Comparison of ENCODE assay signal across 11 mouse cellular contexts in the genomic region with DNA sequence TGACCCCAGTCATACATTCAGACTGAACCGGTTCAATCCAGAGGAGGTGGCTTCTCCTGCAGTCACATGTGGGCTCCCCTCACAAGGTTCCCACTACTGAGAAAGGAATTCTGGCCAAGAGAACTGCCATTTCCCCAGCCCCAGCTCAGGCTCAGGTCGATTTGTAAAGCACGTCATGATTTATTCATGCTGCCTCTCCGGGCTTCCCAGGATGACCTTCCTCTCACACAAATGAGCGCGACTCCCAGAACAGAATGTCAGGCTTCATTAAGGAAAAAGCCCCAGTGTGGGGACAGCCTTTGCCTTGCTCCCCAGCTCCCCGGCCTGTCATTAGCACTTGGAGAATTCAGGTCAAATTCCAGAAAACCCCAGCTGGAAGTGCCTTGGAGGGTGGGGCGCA.
A peak's percentile ranks its signal among the peaks of the same experiment; 100 is the strongest.
DNase-seq lines count a peak whose midpoint lies in the region; ATAC-seq and TF ChIP-seq lines count a peak whose summit lies in the region.
"Had no signal": no experiment of that assay in that cellular context is flagged by ENCODE, and none has a peak within 500 bp of the region (broad histone marks: within the 10 kb centered on the region; RNA-seq: fewer than 3 reads in every experiment).

No protein-coding gene starts in this region.

- H3K4me2 ChIP-seq in kidney, embryonic 14.5 days (replicated peaks; ENCODE audit: low read depth, low read length): no peak overlapping the region
- no peak overlapping the region for H3K4me2 ChIP-seq in hindbrain, postnatal 0 days (ENCODE audit: low read depth, low read length)
- no peak overlapping the region for H3K4me2 ChIP-seq in neural tube, embryonic 11.5 days (ENCODE audit: low read depth)
- H3K4me2 ChIP-seq in liver, embryonic 12.5 days: no peak overlapping the region
- H3K4me2 ChIP-seq: embryonic facial prominence, embryonic 12.5 days had no signal

- TF ChIP-seq CTCF in hindbrain, postnatal 0 days (IDR thresholded peaks at IDR 0.05; ENCODE audit: low read depth): no peak

- no peaks in the 10 kb centered on the region for H3K27me3 ChIP-seq in kidney, embryonic 14.5 days (ENCODE audit: control insufficient read depth, insufficient read depth, low read length)
- H3K27me3 ChIP-seq in forebrain, embryonic 10.5 days (ENCODE audit: poor library complexity, severe bottlenecking): no peaks in the 10 kb centered on the region
- H3K27me3 ChIP-seq in hindbrain, postnatal 0 days (ENCODE audit: insufficient read depth, low read length): no peaks in the 10 kb centered on the region
- H3K27me3 ChIP-seq in neural tube, embryonic 11.5 days (ENCODE audit: control insufficient read depth, insufficient read depth, low read length): no peaks in the 10 kb centered on the region
- H3K27me3 ChIP-seq in liver, embryonic 12.5 days (replicated peaks): peaks cover 24% of the 10 kb centered on the region
- peaks cover 30% of the 10 kb centered on the region for H3K27me3 ChIP-seq in heart, embryonic 10.5 days (ENCODE audit: insufficient read depth, poor library complexity, severe bottlenecking)
- H3K27me3 ChIP-seq: embryonic facial prominence, embryonic 12.5 days had no signal

- peak; percentile 26 for DNase-seq in kidney, adult 11 months
- DNase-seq in forebrain, embryonic 10.5 days (ENCODE audit: extremely low spot score, low spot score): no peak
- peak; percentile 62 for DNase-seq in hindbrain, postnatal 0 days (ENCODE audit: low spot score)
- DNase-seq in neural tube, embryonic 11.5 days (ENCODE audit: low spot score): peak; percentile 52
- DNase-seq in heart, postnatal 25 days (ENCODE audit: low spot score): no peak
- DNase-seq in heart, embryonic 10.5 days (ENCODE audit: low spot score): no peak
- DNase-seq: heart, adult 18-20 months had no signal

- ATAC-seq in kidney, embryonic 14.5 days (ENCODE audit: low FRiP score, low TSS enrichment): no peak
- peak; percentile 36 for ATAC-seq in hindbrain, postnatal 0 days
- peak; percentile 50; the same call in 1 of the 2 replicates for ATAC-seq in neural tube, embryonic 11.5 days (ENCODE audit: insufficient read depth, low FRiP score, low TSS enrichment)
- no peak for ATAC-seq in liver, embryonic 12.5 days
- ATAC-seq: intestine, embryonic 16.5 days had no signal

- H3K9me3 ChIP-seq in kidney, embryonic 14.5 days (ENCODE audit: control insufficient read depth, low read length): no peaks in the 10 kb centered on the region
- no peaks in the 10 kb centered on the region for H3K9me3 ChIP-seq in forebrain, embryonic 10.5 days
- H3K9me3 ChIP-seq in hindbrain, postnatal 0 days (ENCODE audit: low read length): no peaks in the 10 kb centered on the region
- H3K9me3 ChIP-seq in neural tube, embryonic 11.5 days (ENCODE audit: control insufficient read depth, low read length): no peaks in the 10 kb centered on the region
- H3K9me3 ChIP-seq in liver, embryonic 12.5 days (replicated peaks): no peaks in the 10 kb centered on the region
- H3K9me3 ChIP-seq in heart, embryonic 10.5 days: no peaks in the 10 kb centered on the region
- H3K9me3 ChIP-seq: embryonic facial prominence, embryonic 12.5 days had no signal

- no peaks in the 10 kb centered on the region for H3K36me3 ChIP-seq in kidney, embryonic 14.5 days (ENCODE audit: control insufficient read depth, insufficient read depth, low read length)
- H3K36me3 ChIP-seq in forebrain, embryonic 10.5 days (replicated peaks): no peaks in the 10 kb centered on the region
- H3K36me3 ChIP-seq in hindbrain, postnatal 0 days (ENCODE audit: insufficient read depth, low read length): no peaks in the 10 kb centered on the region; the same call in 1 of the 2 replicates
- no peaks in the 10 kb centered on the region for H3K36me3 ChIP-seq in neural tube, embryonic 11.5 days (ENCODE audit: control insufficient read depth, insufficient read depth, low read length)
- no peaks in the 10 kb centered on the region for H3K36me3 ChIP-seq in liver, embryonic 12.5 days
- no peaks in the 10 kb centered on the region for H3K36me3 ChIP-seq in heart, embryonic 10.5 days
- H3K36me3 ChIP-seq: embryonic facial prominence, embryonic 12.5 days had no signal

- WGBS in kidney, embryonic 14.5 days: 12% methylated on average over 8 of the region's 8 CpGs
- 27% methylated on average over 8 of the region's 8 CpGs for WGBS in forebrain, embryonic 10.5 days
- 15% methylated on average over 8 of the region's 8 CpGs for WGBS in hindbrain, postnatal 0 days
- WGBS in neural tube, embryonic 11.5 days: 12% methylated on average over 8 of the region's 8 CpGs
- 33% methylated on average over 8 of the region's 8 CpGs for WGBS in liver, embryonic 12.5 days (ENCODE audit: insufficient replicate concordance)
- 28% methylated on average over 8 of the region's 8 CpGs for WGBS in heart, embryonic 10.5 days

- intact Hi-C loops in heart, postnatal 25 days (cut with DNase I): no loop called here

- no peak overlapping the region for H3K4me3 ChIP-seq in kidney, embryonic 14.5 days (ENCODE audit: low read length)
- H3K4me3 ChIP-seq in forebrain, embryonic 10.5 days: no peak overlapping the region
- H3K4me3 ChIP-seq in hindbrain, postnatal 0 days (ENCODE audit: low read length): no peak overlapping the region
- no peak overlapping the region for H3K4me3 ChIP-seq in neural tube, embryonic 11.5 days (ENCODE audit: low read depth, low read length)
- no peak overlapping the region for H3K4me3 ChIP-seq in liver, embryonic 12.5 days
- H3K4me3 ChIP-seq in heart, embryonic 10.5 days: no peak overlapping the region
- H3K4me3 ChIP-seq: embryonic facial prominence, embryonic 12.5 days had no signal

- no peak overlapping the region for H3K9ac ChIP-seq in kidney, embryonic 14.5 days (ENCODE audit: low read depth, low read length)
- H3K9ac ChIP-seq in hindbrain, postnatal 0 days (replicated peaks; ENCODE audit: low read length): no peak overlapping the region
- no peak overlapping the region for H3K9ac ChIP-seq in neural tube, embryonic 11.5 days (ENCODE audit: low read length)
- no peak overlapping the region for H3K9ac ChIP-seq in liver, embryonic 12.5 days
- H3K9ac ChIP-seq: embryonic facial prominence, embryonic 12.5 days had no signal

- H3K27ac ChIP-seq in kidney, embryonic 14.5 days (ENCODE audit: low read depth, low read length): no peak overlapping the region
- peak overlapping the region; percentile 64 for H3K27ac ChIP-seq in forebrain, embryonic 10.5 days
- H3K27ac ChIP-seq in hindbrain, postnatal 0 days: peak overlapping the region; percentile 54; the same call in 1 of the 2 replicates
- peak overlapping the region; percentile 39; the same call in 1 of the 2 replicates for H3K27ac ChIP-seq in neural tube, embryonic 11.5 days (ENCODE audit: low read depth, low read length)
- no peak overlapping the region for H3K27ac ChIP-seq in liver, embryonic 12.5 days
- H3K27ac ChIP-seq in heart, embryonic 10.5 days: no peak overlapping the region
- H3K27ac ChIP-seq: embryonic facial prominence, embryonic 12.5 days had no signal

- peaks cover 3% of the 10 kb centered on the region; the same call in 1 of the 2 replicates for H3K4me1 ChIP-seq in kidney, embryonic 14.5 days (ENCODE audit: control insufficient read depth, insufficient read depth, low read length)
- peaks cover 36% of the 10 kb centered on the region for H3K4me1 ChIP-seq in forebrain, embryonic 10.5 days
- H3K4me1 ChIP-seq in hindbrain, postnatal 0 days (ENCODE audit: insufficient read depth, low read length): peaks cover 18% of the 10 kb centered on the region
- peaks cover 17% of the 10 kb centered on the region for H3K4me1 ChIP-seq in neural tube, embryonic 11.5 days (ENCODE audit: control insufficient read depth, insufficient read depth, low read length)
- H3K4me1 ChIP-seq in liver, embryonic 12.5 days: no peaks in the 10 kb centered on the region
- peaks cover 21% of the 10 kb centered on the region for H3K4me1 ChIP-seq in heart, embryonic 10.5 days

Comparison
In these comparisons a context has a peak if more than half of its experiments do, and no peak if none do; other contexts are left out.
1. DNase-seq: peak in kidney, adult 11 months (single experiment), hindbrain, postnatal 0 days (single experiment) and neural tube, embryonic 11.5 days (single experiment); none in forebrain, embryonic 10.5 days (single experiment), heart, postnatal 25 days (single experiment) and heart, embryonic 10.5 days (single experiment).
2. ATAC-seq: peak in hindbrain, postnatal 0 days (single experiment) and neural tube, embryonic 11.5 days (single experiment); none in kidney, embryonic 14.5 days (single experiment) and liver, embryonic 12.5 days (single experiment).
3. H3K27ac ChIP-seq: peak in forebrain, embryonic 10.5 days (single experiment), hindbrain, postnatal 0 days (single experiment) and neural tube, embryonic 11.5 days (single experiment); none in kidney, embryonic 14.5 days (single experiment), liver, embryonic 12.5 days (single experiment) and heart, embryonic 10.5 days (single experiment).